Mouse (Mus musculus) MEL (cell line): Measurements from ENCODE around the gene Cacna2d4. TPM values are rescaled to one million over a fixed set of nuclear protein-coding genes. Genes with fewer than 3 reads are reported as not detected.

Source experiments
- DNase-seq: peaks from one replicate; pipeline ENCODE4 v3.0.0; 2011; ENCODE audit warnings: low read depth, low spot score
- H3K27ac ChIP-seq: 2 replicates; pipeline ENCODE4 v1.5.1; 2012; ENCODE audit warnings: low read depth, mild to moderate bottlenecking, control low read depth, low read length, moderate library complexity; ENCODE audit not compliant: control insufficient read depth
- H3K27me3 ChIP-seq, 2 experiments: fragments of 150-350 bp in 1 of 2; sonication (generic) in 1 of 2; 2 replicates each; pipeline ENCODE4 v1.6.1; 2012; ENCODE audit warnings: low read length in 2 of 2, mild to moderate bottlenecking in 2 of 2, improper control_type of control experiment in 1 of 2, moderate library complexity in 1 of 2; ENCODE audit not compliant: insufficient read depth in 2 of 2, control insufficient read depth in 1 of 2
- H3K36me3 ChIP-seq, 2 experiments: 2 replicates each; pipeline ENCODE4 v1.6.1; 2012 to 2014; ENCODE audit warnings: low read length in 2 of 2, improper control_type of control experiment in 1 of 2, inconsistent platforms in 1 of 2, mild to moderate bottlenecking in 1 of 2; ENCODE audit not compliant: insufficient read depth in 2 of 2, control insufficient read depth in 1 of 2
- H3K4me1 ChIP-seq, 2 experiments: fragments of 150-350 bp in 1 of 2; sonication (generic) in 1 of 2; 2 replicates each; pipeline ENCODE4 v1.6.1; 2012; ENCODE audit warnings: low read length in 2 of 2, improper control_type of control experiment in 1 of 2, mild to moderate bottlenecking in 1 of 2; ENCODE audit not compliant: insufficient read depth in 2 of 2, control insufficient read depth in 1 of 2
- H3K4me3 ChIP-seq, 2 experiments: fragments of 150-350 bp in 1 of 2; sonication (generic) in 1 of 2; 2 replicates each; pipeline ENCODE4 v1.5.1; 2012; ENCODE audit warnings: low read depth in 2 of 2, low read length in 2 of 2, mild to moderate bottlenecking in 2 of 2, moderate library complexity in 2 of 2, control low read depth in 1 of 2, improper control_type of control experiment in 1 of 2; ENCODE audit not compliant: control insufficient read depth in 1 of 2, insufficient read depth in 1 of 2
- H3K79me2 ChIP-seq: 2 replicates; pipeline ENCODE4 v1.6.1; 2012; ENCODE audit warnings: mild to moderate bottlenecking, low read length, moderate library complexity; ENCODE audit not compliant: control insufficient read depth, poor library complexity, insufficient read depth
- H3K9ac ChIP-seq: 2 replicates; pipeline ENCODE4 v1.6.1; 2012; ENCODE audit warnings: low read depth, mild to moderate bottlenecking, control low read depth, low read length, moderate library complexity; ENCODE audit not compliant: control insufficient read depth, poor library complexity, severe bottlenecking
- H3K9me3 ChIP-seq: fragments of 150-350 bp; sonication (generic); replicated peaks from 2 replicates; pipeline ENCODE4 v1.6.1; 2012; ENCODE audit warnings: mild to moderate bottlenecking, low read length, improper control_type of control experiment, moderate library complexity; ENCODE audit not compliant: insufficient read depth
- BHLHE40 ChIP-seq: IDR thresholded peaks from 2 replicates; pipeline ENCODE4 v1.6.1; 2012; ENCODE audit warnings: low read depth, mild to moderate bottlenecking, inconsistent platforms, low read length, improper control_type of control experiment, borderline replicate concordance
- CHD1 ChIP-seq: IDR thresholded peaks from 2 replicates; pipeline ENCODE4 v1.6.1; 2012; ENCODE audit warnings: low read depth, mild to moderate bottlenecking, inconsistent platforms, low read length, improper control_type of control experiment
- CHD2 ChIP-seq: IDR thresholded peaks from 2 replicates; pipeline ENCODE4 v1.6.1; 2011; ENCODE audit warnings: low read length, improper control_type of control experiment
- E2F4 ChIP-seq: IDR thresholded peaks from 2 replicates; pipeline ENCODE4 v1.6.1; 2011; ENCODE audit warnings: low read depth, low read length, improper control_type of control experiment, borderline replicate concordance
- ELF1 ChIP-seq: IDR thresholded peaks from 2 replicates; pipeline ENCODE4 v1.6.1; 2014; ENCODE audit warnings: low read depth, mild to moderate bottlenecking, inconsistent platforms, low read length, improper control_type of control experiment, moderate library complexity
- ETS1 ChIP-seq: IDR thresholded peaks from 2 replicates; pipeline ENCODE4 v1.6.1; 2012; ENCODE audit warnings: low read depth, mild to moderate bottlenecking, inconsistent platforms, low read length, improper control_type of control experiment, moderate library complexity
- HCFC1 ChIP-seq: IDR thresholded peaks from 2 replicates; pipeline ENCODE4 v1.6.1; 2012; ENCODE audit warnings: low read depth, mild to moderate bottlenecking, inconsistent platforms, low read length, improper control_type of control experiment, moderate library complexity
- KAT2A ChIP-seq: conservative IDR thresholded peaks from 2 replicates; pipeline ENCODE4 v1.6.1; 2012; ENCODE audit warnings: low read depth, low read length, improper control_type of control experiment, inconsistent platforms
- MAX ChIP-seq: IDR thresholded peaks from 2 replicates; pipeline ENCODE4 v1.6.1; 2011; ENCODE audit warnings: low read length, improper control_type of control experiment
- MAZ ChIP-seq: IDR thresholded peaks from 2 replicates; pipeline ENCODE4 v1.6.1; 2012; ENCODE audit warnings: low read depth, mild to moderate bottlenecking, inconsistent platforms, low read length, improper control_type of control experiment
- MXI1 ChIP-seq: IDR thresholded peaks from 2 replicates; pipeline ENCODE4 v1.6.1; 2011; ENCODE audit warnings: mild to moderate bottlenecking, low read depth, low read length, improper control_type of control experiment
- MYB ChIP-seq: IDR thresholded peaks from 2 replicates; pipeline ENCODE4 v1.6.1; 2011; ENCODE audit warnings: mild to moderate bottlenecking, low read depth, low read length, improper control_type of control experiment
- NRF1 ChIP-seq: IDR thresholded peaks from 2 replicates; pipeline ENCODE4 v1.6.1; 2014; ENCODE audit warnings: low read depth, mild to moderate bottlenecking, inconsistent platforms, low read length, improper control_type of control experiment, moderate library complexity; ENCODE audit not compliant: poor library complexity, insufficient read depth, severe bottlenecking
- POLR2AphosphoS2 ChIP-seq: IDR thresholded peaks from 2 replicates; pipeline ENCODE4 v1.6.1; 2011; ENCODE audit warnings: low read length, improper control_type of control experiment
- SIN3A ChIP-seq: IDR thresholded peaks from 2 replicates; pipeline ENCODE4 v1.6.1; 2012; ENCODE audit warnings: low read length, improper control_type of control experiment, inconsistent platforms
- SMC3 ChIP-seq: IDR thresholded peaks from 2 replicates; pipeline ENCODE4 v1.6.1; 2011; ENCODE audit warnings: low read depth, low read length, improper control_type of control experiment
- TAL1 ChIP-seq: IDR thresholded peaks from 2 replicates; pipeline ENCODE4 v1.6.1; 2012; ENCODE audit warnings: mild to moderate bottlenecking, inconsistent platforms, low read length, moderate library complexity, mixed read lengths
- TBP ChIP-seq: IDR thresholded peaks from 2 replicates; pipeline ENCODE4 v1.8.0; 2011; ENCODE audit warnings: low read depth, low read length, improper control_type of control experiment
- TCF12 ChIP-seq: IDR thresholded peaks from 2 replicates; pipeline ENCODE4 v1.6.1; 2014; ENCODE audit warnings: low read depth, mild to moderate bottlenecking, inconsistent platforms, low read length, improper control_type of control experiment, moderate library complexity
- UBTF ChIP-seq: IDR thresholded peaks from 2 replicates; pipeline ENCODE4 v1.6.1; 2012; ENCODE audit warnings: low read depth, mild to moderate bottlenecking, inconsistent platforms, low read length, improper control_type of control experiment, moderate library complexity, borderline replicate concordance; ENCODE audit not compliant: insufficient read depth
- USF1 ChIP-seq: IDR thresholded peaks from 2 replicates; pipeline ENCODE4 v1.6.1; 2014; ENCODE audit warnings: low read depth, mild to moderate bottlenecking, inconsistent platforms, low read length, improper control_type of control experiment, moderate library complexity
- ZKSCAN1 ChIP-seq: IDR thresholded peaks from 2 replicates; pipeline ENCODE4 v1.6.1; 2012; ENCODE audit warnings: low read depth, mild to moderate bottlenecking, inconsistent platforms, low read length, improper control_type of control experiment, moderate library complexity
- ZMIZ1 ChIP-seq: IDR thresholded peaks from 2 replicates; pipeline ENCODE4 v1.6.1; 2012; ENCODE audit warnings: low read depth, mild to moderate bottlenecking, inconsistent platforms, low read length, improper control_type of control experiment, moderate library complexity
- polyA plus RNA-seq, 2 experiments: library from polyadenylated mRNA; stranded (reverse) in 1 of 2; unstranded in 1 of 2; fragments of >175 nt in 1 of 2; fragments of >200 nt in 1 of 2; gene quantifications; 2 replicates each; pipeline versions ENCODE4 v1.2.1 to v1.2.4; 2012; ENCODE audit warnings: low replicate concordance in 2 of 2, low read depth in 1 of 2; ENCODE audit not compliant: insufficient read length in 2 of 2, insufficient read depth in 1 of 2, missing spikeins in 1 of 2
- total RNA-seq: library from RNA; depleted of rRNA; stranded (reverse); fragments of 300-350 nt; gene quantifications from 2 replicates; pipeline ENCODE4 v1.2.3, GENCODE M21; 2012

Gene Cacna2d4
- total and polyA plus RNA-seq, 3 experiments: 0.69 to 1.1 TPM; not detected in 1

DNA sequence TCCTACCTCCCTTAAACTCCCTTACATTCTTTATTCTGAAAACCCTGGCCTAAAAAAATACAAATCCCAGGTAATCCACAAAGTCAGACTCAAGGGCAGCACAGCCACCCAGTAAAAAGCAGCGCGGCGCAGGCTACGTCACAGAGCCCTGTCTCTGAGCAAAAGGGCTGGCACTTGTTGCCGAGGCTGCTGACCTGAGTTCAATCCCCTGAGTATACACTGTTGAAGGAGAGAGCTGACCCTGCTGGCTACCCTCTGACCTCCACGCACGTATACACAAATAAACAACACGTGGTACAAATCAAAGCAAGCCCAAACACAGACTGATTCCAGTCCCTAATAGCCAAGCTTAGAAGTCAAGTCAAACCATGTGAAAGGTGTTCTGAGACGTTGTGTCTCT is 42.2 kb upstream of the Cacna2d4 start:
- Histone ChIP-seq H3K9ac (no peak overlapping the region), H3K4me1 (no peaks in the 10 kb centered on the region), H3K27ac (no peak overlapping the region), H3K36me3 (no peaks in the 10 kb centered on the region; a peak in 2 of 4 replicates), H3K9me3 (no peaks in the 10 kb centered on the region), H3K79me2 (no peaks in the 10 kb centered on the region), H3K27me3 (no peaks in the 10 kb centered on the region), H3K4me3 (no peak overlapping the region)
- TF ChIP-seq SIN3A (no peak), CHD1 (no peak), MYB (no peak), ETS1 (no peak), MAX (no peak), E2F4 (no peak), MAZ (no peak), ZKSCAN1 (no peak), TAL1 (no peak), BHLHE40 (no peak), SMC3 (no peak), ZMIZ1 (no peak), UBTF (no peak), KAT2A (no peak), HCFC1 (no peak), POLR2AphosphoS2 (no peak), USF1 (no peak), TBP (no peak), MXI1 (no peak), NRF1 (no peak)
- DNase-seq: no peak

DNA sequence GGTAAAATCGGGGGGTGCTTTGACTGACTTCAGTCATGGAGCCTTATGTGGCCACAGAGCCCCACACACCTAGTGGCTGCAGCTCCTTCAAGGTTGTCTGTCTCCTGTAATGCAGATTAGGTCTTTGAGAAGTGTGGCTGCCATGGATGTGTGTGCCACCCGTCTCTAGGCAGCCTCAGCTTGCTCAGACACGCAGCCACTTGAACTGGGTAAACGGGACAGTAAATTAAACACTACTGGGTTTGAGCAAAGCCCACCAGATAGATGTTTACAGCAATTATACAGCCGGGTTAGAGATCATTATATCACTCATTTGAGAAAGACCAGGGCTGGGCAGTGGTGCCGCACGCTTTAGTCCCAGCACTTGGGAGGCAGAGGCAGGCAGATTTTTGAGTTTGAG is 41.7 kb upstream of the Cacna2d4 start:
- DNase-seq: no peak
- Histone ChIP-seq H3K9ac (no peak overlapping the region), H3K36me3 (no peaks in the 10 kb centered on the region; a peak in 2 of 4 replicates), H3K27ac (no peak overlapping the region), H3K9me3 (no peaks in the 10 kb centered on the region), H3K4me3 (no peak overlapping the region), H3K27me3 (no peaks in the 10 kb centered on the region), H3K79me2 (no peaks in the 10 kb centered on the region), H3K4me1 (no peaks in the 10 kb centered on the region)
- no peak for TF ChIP-seq SMC3
- TF ChIP-seq TCF12: no peak
- TF ChIP-seq CHD2: no peak
- TF ChIP-seq ELF1: no peak
- no peak for TF ChIP-seq MAZ
